Mouse (Mus musculus): ENCODE measurements around the gene Mbnl2. TPM values are rescaled to one million over a fixed set of nuclear protein-coding genes. Genes with fewer than 3 reads are reported as not detected.

Mbnl2 gene
- polyA plus RNA-seq, 1 experiment from 2014 or later, result 20.2 TPM

DNA sequence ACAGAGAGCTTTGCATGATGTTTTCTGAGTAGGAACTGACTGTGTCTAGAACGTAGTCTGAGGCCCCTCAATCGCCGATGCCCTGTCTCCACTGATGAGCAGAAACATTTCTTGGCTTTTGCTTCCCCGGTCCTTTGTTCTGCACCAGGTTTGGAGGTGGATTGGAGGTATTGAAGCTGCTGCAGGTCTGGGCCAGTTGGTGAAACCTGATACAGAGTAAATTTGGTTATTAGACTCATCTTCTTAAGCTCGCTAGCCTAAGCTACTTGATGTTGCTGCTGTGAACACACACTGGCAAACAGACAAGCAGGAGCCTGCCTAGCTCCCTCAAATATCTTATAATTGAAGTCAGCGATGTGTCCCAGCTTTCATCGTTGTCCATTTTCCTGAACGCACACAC is 46.6 kb downstream of the Mbnl2 start:
- H3K9me3 ChIP-seq (replicated peaks), result no peaks in the 10 kb centered on the region
- WGBS (ENCODE audit: insufficient replicate concordance), result 78% methylated on average over 8 of the region's 8 CpGs
- H3K9ac ChIP-seq, result no peak overlapping the region
- no peak for ATAC-seq
- no peak overlapping the region for H3K4me2 ChIP-seq
- H3K27me3 ChIP-seq (replicated peaks), result no peaks in the 10 kb centered on the region
- no peaks in the 10 kb centered on the region for H3K36me3 ChIP-seq
- H3K4me3 ChIP-seq, result no peak overlapping the region
- no peak overlapping the region for H3K27ac ChIP-seq
- peaks cover 40% of the 10 kb centered on the region for H3K4me1 ChIP-seq

DNA sequence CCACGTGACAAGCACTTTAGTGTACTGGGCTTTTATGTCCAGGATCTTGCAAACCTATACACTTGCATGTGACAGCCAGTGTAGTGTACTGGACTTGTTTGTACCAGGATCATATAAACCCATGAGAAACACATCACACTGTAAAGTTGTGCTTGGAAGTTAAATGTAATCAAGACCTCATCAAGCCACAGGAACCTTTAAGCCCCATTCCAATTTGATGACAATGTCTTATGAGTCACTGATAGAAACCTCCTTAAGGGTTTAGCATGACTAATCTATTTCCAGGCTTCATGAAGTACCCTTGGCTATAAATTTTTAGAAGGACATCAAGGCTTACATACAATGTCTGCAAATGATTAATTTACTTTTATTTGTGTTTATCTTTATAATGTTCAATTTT is 47.6 kb downstream of the Mbnl2 start:
- Histone ChIP-seq H3K4me2 (no peak overlapping the region), H3K4me1 (peaks cover 40% of the 10 kb centered on the region), H3K27me3 (replicated peaks) (no peaks in the 10 kb centered on the region), H3K9ac (no peak overlapping the region), H3K4me3 (no peak overlapping the region), H3K36me3 (no peaks in the 10 kb centered on the region), H3K27ac (no peak overlapping the region), H3K9me3 (replicated peaks) (no peaks in the 10 kb centered on the region)
- 51% methylated on average over 1 of the region's 1 CpGs for WGBS (ENCODE audit: insufficient replicate concordance)
- no peak for ATAC-seq

DNA sequence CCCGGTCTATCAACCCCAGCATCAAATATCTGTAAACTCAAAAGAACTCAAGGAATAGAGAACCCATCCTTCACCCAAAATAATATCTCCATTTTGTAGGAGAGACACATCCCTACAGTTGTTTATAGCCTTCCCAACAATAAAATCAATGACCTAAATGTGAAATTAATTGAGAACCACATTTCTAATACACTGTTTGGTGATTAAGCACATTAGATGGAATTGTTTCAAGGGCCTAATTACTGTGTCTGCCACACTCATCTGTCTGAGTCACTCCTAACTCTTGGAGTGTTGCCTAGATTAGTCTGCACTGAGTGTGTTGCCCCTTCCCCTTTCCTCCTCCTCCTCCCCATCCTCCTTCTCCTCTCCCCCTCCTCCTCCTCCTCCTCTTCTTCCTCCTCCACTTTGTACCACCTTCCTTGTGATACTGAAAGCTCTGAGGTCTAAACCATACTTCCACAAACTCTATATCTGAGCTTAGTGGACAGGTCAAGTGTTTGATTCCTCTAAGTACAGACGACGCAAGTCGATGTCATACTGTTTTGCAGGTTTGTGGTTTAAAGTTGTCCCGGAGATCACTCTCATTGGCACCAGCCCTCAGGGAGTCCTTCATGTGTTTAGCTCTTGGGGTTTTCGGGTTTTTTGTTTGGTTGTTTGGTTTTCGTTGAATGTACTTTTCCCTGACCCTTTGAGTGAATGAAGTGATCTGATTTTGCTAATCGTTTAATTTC is 48.8 kb downstream of the Mbnl2 start:
- H3K4me2 ChIP-seq, result no peak overlapping the region
- H3K9ac ChIP-seq, result no peak overlapping the region
- ATAC-seq, result no peak
- H3K27me3 ChIP-seq (replicated peaks), result no peaks in the 10 kb centered on the region
- 48% methylated on average over 8 of the region's 8 CpGs for WGBS (ENCODE audit: insufficient replicate concordance)
- H3K4me3 ChIP-seq, result no peak overlapping the region
- no peak overlapping the region for H3K27ac ChIP-seq
- H3K4me1 ChIP-seq, result peaks cover 32% of the 10 kb centered on the region
- H3K36me3 ChIP-seq, result no peaks in the 10 kb centered on the region
- H3K9me3 ChIP-seq (replicated peaks), result no peaks in the 10 kb centered on the region

GRCm38 (mm10) chr14:120324883-120325480 is 49.5 kb downstream of the Mbnl2 start:
- WGBS (ENCODE audit: insufficient replicate concordance), result 42% methylated on average over 19 of the region's 19 CpGs
- H3K36me3 ChIP-seq, result no peaks in the 10 kb centered on the region

DNA sequence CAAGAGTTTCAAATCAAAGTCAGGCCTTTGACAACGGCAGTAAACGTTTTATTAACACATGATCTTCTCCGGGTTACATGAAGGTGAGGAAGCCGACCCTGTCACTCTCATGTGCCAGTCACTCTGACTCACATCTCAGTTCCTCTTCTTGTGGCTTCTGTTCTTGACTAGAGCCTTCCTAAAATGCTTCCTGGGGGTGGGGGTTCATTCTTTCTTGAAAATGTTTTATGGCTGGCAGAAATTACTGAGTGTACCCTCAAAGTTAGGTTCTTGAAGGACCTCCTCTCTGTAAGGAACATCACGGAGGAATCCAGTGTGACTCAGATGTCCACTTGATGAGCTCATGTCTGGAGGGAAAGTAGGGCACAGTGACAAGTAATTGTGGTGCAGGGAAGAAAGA is 50.2 kb downstream of the Mbnl2 start:
- Histone ChIP-seq H3K27me3 (replicated peaks) (no peaks in the 10 kb centered on the region), H3K4me2 (no peak overlapping the region), H3K36me3 (no peaks in the 10 kb centered on the region), H3K27ac (no peak overlapping the region), H3K9me3 (replicated peaks) (no peaks in the 10 kb centered on the region), H3K4me1 (peaks cover 27% of the 10 kb centered on the region), H3K4me3 (no peak overlapping the region), H3K9ac (no peak overlapping the region)
- WGBS (ENCODE audit: insufficient replicate concordance), result 38% methylated on average over 5 of the region's 5 CpGs
- ATAC-seq, result no peak

More at GRCm38 (mm10) chr14:120324883-120325480, 49.5 kb downstream of the Mbnl2 start:
- Histone ChIP-seq H3K9ac (no peak overlapping the region), H3K27me3 (replicated peaks) (no peaks in the 10 kb centered on the region), H3K4me3 (no peak overlapping the region), H3K4me1 (peaks cover 27% of the 10 kb centered on the region), H3K27ac (no peak overlapping the region), H3K4me2 (no peak overlapping the region), H3K9me3 (replicated peaks) (no peaks in the 10 kb centered on the region)
- no peak for ATAC-seq

GRCm38 (mm10) chr14:120330454-120330853 is 55.0 kb downstream of the Mbnl2 start:
- H3K27ac ChIP-seq, result no peak overlapping the region
- H3K4me2 ChIP-seq, result no peak overlapping the region
- H3K4me3 ChIP-seq, result no peak overlapping the region
- H3K9ac ChIP-seq, result no peak overlapping the region
- 80% methylated on average over 12 of the region's 12 CpGs for WGBS (ENCODE audit: insufficient replicate concordance)
- H3K9me3 ChIP-seq (replicated peaks), result no peaks in the 10 kb centered on the region
- H3K36me3 ChIP-seq, result no peaks in the 10 kb centered on the region
- H3K4me1 ChIP-seq, result 0 out of 2 replicates have a peak, but pooled peaks cover 12% of the 10 kb centered on the region
- no peaks in the 10 kb centered on the region for H3K27me3 ChIP-seq (replicated peaks)
- ATAC-seq, result no peak

- no peaks in the 10 kb centered on the region for H3K36me3 ChIP-seq
- no peak overlapping the region for H3K9ac ChIP-seq
- no peak overlapping the region for H3K4me3 ChIP-seq
- no peak for ATAC-seq
- no peak overlapping the region for H3K4me2 ChIP-seq
- 77% methylated on average over 13 of the region's 13 CpGs for WGBS (ENCODE audit: insufficient replicate concordance)
- H3K9me3 ChIP-seq (replicated peaks), result no peaks in the 10 kb centered on the region
- no peak overlapping the region for H3K27ac ChIP-seq
- H3K27me3 ChIP-seq (replicated peaks), result no peaks in the 10 kb centered on the region
- H3K4me1 ChIP-seq, result 0 out of 2 replicates have a peak, but pooled peaks cover 12% of the 10 kb centered on the region
Measured at GRCm38 (mm10) chr14:120330881-120331514, 55.5 kb downstream of the Mbnl2 start.

DNA sequence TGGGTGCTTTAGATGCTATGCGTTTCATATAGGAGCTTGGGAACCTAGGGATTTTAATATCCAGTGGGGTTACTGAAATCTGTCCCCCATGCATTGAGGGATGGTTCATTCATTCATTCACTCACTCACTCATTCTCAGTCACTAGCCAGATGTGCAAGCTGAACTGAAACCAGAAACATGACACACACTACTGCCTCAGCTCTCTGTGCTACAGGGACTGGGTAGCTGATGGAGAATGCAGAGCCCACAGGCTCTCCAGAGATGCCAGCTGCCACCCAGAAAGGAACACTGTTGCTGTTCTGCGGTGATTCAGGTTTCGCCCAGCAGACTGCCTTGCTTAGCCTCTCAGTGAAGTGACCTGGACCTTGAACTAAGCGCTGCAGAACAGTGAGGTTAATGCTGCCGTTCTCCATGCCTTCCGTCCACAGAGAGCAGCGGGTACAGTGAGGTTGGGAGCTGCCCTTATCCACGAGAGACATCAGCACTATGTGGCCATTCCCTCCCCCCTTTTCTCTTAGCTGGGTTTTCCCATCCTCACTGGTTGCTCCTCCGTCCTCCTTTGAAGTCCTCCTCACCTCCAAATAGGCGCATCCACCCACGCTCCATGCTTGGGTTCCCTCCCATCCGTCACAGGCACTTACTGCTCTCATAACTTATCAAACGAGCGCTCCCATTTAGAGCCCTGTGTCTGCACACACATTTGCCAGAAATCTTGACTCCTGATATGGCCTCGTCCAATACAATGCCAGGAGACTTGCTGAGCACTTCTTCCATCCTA is 58.2 kb downstream of the Mbnl2 start:
- ATAC-seq, result no peak
- H3K36me3 ChIP-seq, result no peaks in the 10 kb centered on the region
- WGBS (ENCODE audit: insufficient replicate concordance), result 75% methylated on average over 15 of the region's 15 CpGs
- H3K27ac ChIP-seq, result no peak overlapping the region
- H3K9me3 ChIP-seq (replicated peaks), result no peaks in the 10 kb centered on the region
- H3K9ac ChIP-seq, result no peak overlapping the region
- no peak overlapping the region for H3K4me2 ChIP-seq
- no peak overlapping the region for H3K4me3 ChIP-seq
- H3K27me3 ChIP-seq (replicated peaks), result no peaks in the 10 kb centered on the region
- peaks cover 18% of the 10 kb centered on the region; the same call in 1 of the 2 replicates for H3K4me1 ChIP-seq

DNA sequence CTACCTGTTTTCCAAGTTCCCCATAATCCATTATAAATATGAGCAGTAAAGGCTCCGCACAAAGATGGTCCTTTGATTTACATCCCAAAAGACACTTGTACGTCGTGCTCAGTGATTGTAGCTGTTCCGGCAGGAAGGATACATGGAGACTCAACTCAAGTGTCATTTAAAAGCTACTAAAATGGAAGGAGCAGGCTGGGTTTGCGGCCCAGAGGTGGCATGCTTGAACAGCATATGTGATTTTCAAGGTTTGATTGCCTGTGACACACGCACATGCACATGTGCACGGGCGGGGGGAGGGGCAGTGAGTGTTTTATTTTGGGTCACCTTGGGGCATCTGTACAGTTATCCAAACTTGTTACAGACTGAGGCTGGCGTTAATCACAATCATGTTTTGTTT is 59.9 kb downstream of the Mbnl2 start:
- no peak overlapping the region for H3K27ac ChIP-seq
- H3K4me2 ChIP-seq, result no peak overlapping the region
- H3K9ac ChIP-seq, result no peak overlapping the region
- H3K4me3 ChIP-seq, result no peak overlapping the region
- H3K36me3 ChIP-seq, result no peaks in the 10 kb centered on the region
- ATAC-seq, result no peak
- no peaks in the 10 kb centered on the region for H3K9me3 ChIP-seq (replicated peaks)
- H3K4me1 ChIP-seq, result peaks cover 18% of the 10 kb centered on the region; the same call in 1 of the 2 replicates
- H3K27me3 ChIP-seq (replicated peaks), result no peaks in the 10 kb centered on the region
- WGBS (ENCODE audit: insufficient replicate concordance), result 83% methylated on average over 9 of the region's 9 CpGs

- 77% methylated on average over 6 of the region's 6 CpGs for WGBS (ENCODE audit: insufficient replicate concordance)
- no peak for ATAC-seq
- peaks cover 18% of the 10 kb centered on the region; the same call in 1 of the 2 replicates for H3K4me1 ChIP-seq
- no peak overlapping the region for H3K4me2 ChIP-seq
- H3K9me3 ChIP-seq (replicated peaks), result no peaks in the 10 kb centered on the region
- H3K36me3 ChIP-seq, result no peaks in the 10 kb centered on the region
- H3K4me3 ChIP-seq, result no peak overlapping the region
- H3K27ac ChIP-seq, result no peak overlapping the region
- no peak overlapping the region for H3K9ac ChIP-seq
- H3K27me3 ChIP-seq (replicated peaks), result no peaks in the 10 kb centered on the region
Measured at GRCm38 (mm10) chr14:120335871-120336270, 60.4 kb downstream of the Mbnl2 start.

GRCm38 (mm10) chr14:120336380-120336779 is 60.9 kb downstream of the Mbnl2 start:
- 72% methylated on average over 7 of the region's 7 CpGs for WGBS (ENCODE audit: insufficient replicate concordance)
- Histone ChIP-seq H3K27me3 (replicated peaks) (no peaks in the 10 kb centered on the region), H3K9me3 (replicated peaks) (no peaks in the 10 kb centered on the region), H3K36me3 (no peaks in the 10 kb centered on the region), H3K4me2 (no peak overlapping the region), H3K27ac (no peak overlapping the region), H3K4me3 (no peak overlapping the region), H3K4me1 (peaks cover 18% of the 10 kb centered on the region; the same call in 1 of the 2 replicates), H3K9ac (no peak overlapping the region)
- ATAC-seq, result no peak

- H3K4me3 ChIP-seq, result no peak overlapping the region
- H3K36me3 ChIP-seq, result no peaks in the 10 kb centered on the region
- no peak overlapping the region for H3K27ac ChIP-seq
- no peak for ATAC-seq
- H3K4me1 ChIP-seq, result peaks cover 18% of the 10 kb centered on the region; the same call in 1 of the 2 replicates
- H3K9ac ChIP-seq, result no peak overlapping the region
- WGBS (ENCODE audit: insufficient replicate concordance), result 71% methylated on average over 8 of the region's 8 CpGs
- H3K27me3 ChIP-seq (replicated peaks), result no peaks in the 10 kb centered on the region
- H3K9me3 ChIP-seq (replicated peaks), result no peaks in the 10 kb centered on the region
- H3K4me2 ChIP-seq, result no peak overlapping the region
Measured at GRCm38 (mm10) chr14:120336841-120337240, 61.4 kb downstream of the Mbnl2 start.

Data from liver, embryonic 12.5 days (tissue).